Mouse (Mus musculus) liver, embryonic 14.5 days (tissue): Measurements from ENCODE around the gene Arpc2. TPM values are rescaled to one million over a fixed set of nuclear protein-coding genes. Genes with fewer than 3 reads are reported as not detected.
A peak's percentile ranks its signal among the peaks of the same experiment; 100 is the strongest.

Experiments used
- ATAC-seq: fragments of 200-750 bp; cut with Nextera tagmentation; 2 replicates; pipeline ENCODE4 v1.8.0; 2017; ENCODE audit warnings: moderate number of reproducible peaks, mild to moderate bottlenecking, moderate library complexity; ENCODE audit not compliant: insufficient read depth
- DNase-seq, 3 experiments: peaks; one replicate each; pipeline ENCODE4 v3.0.0-alpha.2; 2012 to 2013; ENCODE audit warnings: low read depth in 3 of 3, low spot score in 3 of 3
- H3K27ac ChIP-seq: fragments of 300-500 bp; sonication (generic); 2 replicates; pipeline ENCODE4 v1.5.1; 2014; ENCODE audit warnings: moderate library complexity, mild to moderate bottlenecking, control low read depth, inconsistent platforms
- H3K27me3 ChIP-seq: fragments of 300-500 bp; sonication (generic); 2 replicates; pipeline ENCODE4 v1.6.1; 2014; ENCODE audit warnings: mild to moderate bottlenecking, low read length, moderate library complexity; ENCODE audit not compliant: control insufficient read depth, insufficient read depth
- H3K36me3 ChIP-seq: fragments of 300-500 bp; sonication (generic); replicated peaks from 2 replicates; pipeline ENCODE4 v1.6.1; 2014; ENCODE audit warnings: low read depth; ENCODE audit not compliant: control insufficient read depth, insufficient read depth
- H3K4me1 ChIP-seq, 2 experiments: fragments of 200-500 bp in 1 of 2; fragments of 300-500 bp in 1 of 2; sonication (generic) in 1 of 2; replicated peaks; 2 replicates each; pipeline ENCODE4 v1.6.1; 2012 to 2014; ENCODE audit warnings: antibody characterized with exemption in 1 of 2, inconsistent platforms in 1 of 2, low read length in 1 of 2; ENCODE audit not compliant: control insufficient read depth in 2 of 2, insufficient read depth in 2 of 2
- H3K4me2 ChIP-seq: fragments of 300-500 bp; sonication (generic); 2 replicates; pipeline ENCODE4 v1.6.1; 2014; ENCODE audit warnings: low read depth, mild to moderate bottlenecking, control low read depth, moderate library complexity
- H3K4me3 ChIP-seq, 2 experiments: fragments of 200-500 bp in 1 of 2; fragments of 300-500 bp in 1 of 2; sonication (generic) in 1 of 2; 2 replicates each; pipeline ENCODE4 v1.5.1; 2012 to 2014; ENCODE audit warnings: low read depth in 2 of 2, low read length in 2 of 2, mild to moderate bottlenecking in 2 of 2, control low read depth in 1 of 2, inconsistent platforms in 1 of 2, moderate library complexity in 1 of 2; ENCODE audit not compliant: insufficient read depth in 1 of 2
- H3K9ac ChIP-seq: fragments of 300-500 bp; sonication (generic); replicated peaks from 2 replicates; pipeline ENCODE4 v1.6.1; 2014; ENCODE audit warnings: mild to moderate bottlenecking, control low read depth, moderate library complexity
- H3K9me3 ChIP-seq: fragments of 300-500 bp; sonication (generic); 2 replicates; pipeline ENCODE4 v1.6.1; 2016; ENCODE audit warnings: low read length, mixed read lengths; ENCODE audit not compliant: control insufficient read depth
- CTCF ChIP-seq: IDR thresholded peaks from 2 replicates; pipeline ENCODE4 v1.5.1; 2016; ENCODE audit warnings: antibody characterized with exemption, low read depth, control low read depth
- EP300 ChIP-seq: IDR thresholded peaks from 2 replicates; pipeline ENCODE4 v1.6.1; 2016; ENCODE audit warnings: antibody characterized with exemption, low read depth
- WGBS: fragments of 180-500 bp; shearing (Covaris S2); extraction: QIAGEN DNeasy Blood & Tissue Kit; methylation state at CpG from one replicate; pipeline ENCODE4 v1.1.7; 2014; ENCODE audit not compliant: insufficient replicate concordance; 5-methylcytosine and 5-hydroxymethylcytosine counted together
- polyA plus RNA-seq, 2 experiments: library from polyadenylated mRNA; depleted of rRNA in 1 of 2; stranded (reverse) in 1 of 2; unstranded in 1 of 2; fragments of >200 nt; fragmentation: Nextera tagmentation in 1 of 2; extraction: Ambion mirVana in 1 of 2; gene quantifications; 2 replicates each; pipeline versions ENCODE4 v1.2.1 to v1.2.3; 2012 to 2014

Gene Arpc2
- polyA plus RNA-seq, 2 experiments: 95.3 to 157 TPM

- no peak for DNase-seq
- no peak overlapping the region for H3K4me3 ChIP-seq
- TF ChIP-seq CTCF (no peak), EP300 (no peak)
- no peak overlapping the region for H3K27ac ChIP-seq
- peaks cover 32 to 38% of the 10 kb centered on the region in 2 experiments for H3K4me1 ChIP-seq
- H3K36me3 ChIP-seq: peaks cover 4% of the 10 kb centered on the region; the same call in 1 of the 2 replicates
- H3K9me3 ChIP-seq: no peaks in the 10 kb centered on the region
- ATAC-seq: no peak
- H3K4me2 ChIP-seq: no peak overlapping the region
- H3K9ac ChIP-seq: no peak overlapping the region
- H3K27me3 ChIP-seq: no peaks in the 10 kb centered on the region
- WGBS: 81% methylated on average over 8 of the region's 8 CpGs
These were observed 57.5 kb downstream of the Arpc2 start for GRCm38 (mm10) chr1:74293306-74293960.

GRCm38 (mm10) chr1:74294090-74294643, 58.3 kb downstream of the Arpc2 start:
- no peak overlapping the region for H3K4me2 ChIP-seq
- no peak overlapping the region for H3K9ac ChIP-seq
- TF ChIP-seq EP300 (no peak), CTCF (no peak)
- H3K27ac ChIP-seq: no peak overlapping the region; the same call in 1 of the 2 replicates
- no peak overlapping the region for H3K4me3 ChIP-seq
- DNase-seq: no peak
- no peak for ATAC-seq
- WGBS: 87% methylated on average over 3 of the region's 3 CpGs
- H3K9me3 ChIP-seq: no peaks in the 10 kb centered on the region
- no peaks in the 10 kb centered on the region for H3K27me3 ChIP-seq
- peaks cover 27 to 34% of the 10 kb centered on the region in 2 experiments for H3K4me1 ChIP-seq
- peaks cover 2% of the 10 kb centered on the region; the same call in 1 of the 2 replicates for H3K36me3 ChIP-seq

GRCm38 (mm10) chr1:74294733-74295455, 59.0 kb downstream of the Arpc2 start:
- no peaks in the 10 kb centered on the region for H3K9me3 ChIP-seq
- peak overlapping the region; percentile 90 for H3K27ac ChIP-seq
- no peak for TF ChIP-seq EP300
- TF ChIP-seq CTCF: peak; percentile 11; the same call in 1 of the 2 replicates
- 59% methylated on average over 6 of the region's 6 CpGs for WGBS
- peak overlapping the region; percentile 66 for H3K9ac ChIP-seq
- peak overlapping the region; percentile 36 to 52; a peak in 3 of 4 replicates for H3K4me3 ChIP-seq
- peak overlapping the region; percentile 75 for H3K4me2 ChIP-seq
- H3K36me3 ChIP-seq: peaks cover 2% of the 10 kb centered on the region; the same call in 1 of the 2 replicates
- peaks cover 33 to 37% of the 10 kb centered on the region in 2 experiments for H3K4me1 ChIP-seq
- H3K27me3 ChIP-seq: no peaks in the 10 kb centered on the region
- no peak for ATAC-seq
- DNase-seq: no peak

- H3K9me3 ChIP-seq: no peaks in the 10 kb centered on the region
- peak overlapping the region; percentile 66 for H3K9ac ChIP-seq
- H3K4me3 ChIP-seq: peak overlapping the region; percentile 36 to 52
- no peaks in the 10 kb centered on the region for H3K27me3 ChIP-seq
- DNase-seq (peak; percentile 83 to 90 (median 84)), ATAC-seq (peak; percentile 97)
- H3K4me1 ChIP-seq: peaks cover 35 to 41% of the 10 kb centered on the region in 2 experiments
- TF ChIP-seq CTCF: 0 out of 2 replicates have a peak, but pooled peaks have one; percentile 6
- TF ChIP-seq EP300: peak; percentile 59
- peak overlapping the region; percentile 90 for H3K27ac ChIP-seq
- WGBS: 14% methylated on average over 9 of the region's 9 CpGs
- peaks cover 2% of the 10 kb centered on the region; the same call in 1 of the 2 replicates for H3K36me3 ChIP-seq
- peak overlapping the region; percentile 75 for H3K4me2 ChIP-seq
These were observed 59.7 kb downstream of the Arpc2 start for GRCm38 (mm10) chr1:74295456-74296171.
